Mouse (Mus musculus): Measurements from ENCODE around the gene Adgrd1. TPM values are rescaled to one million over a fixed set of nuclear protein-coding genes. Genes with fewer than 3 reads are reported as not detected.

The Adgrd1 gene
- polyA plus RNA-seq, 1 experiment from 2014 or later, result 2.1 TPM

GRCm38 (mm10) chr5:129182554-129182953 is 86.0 kb downstream of the Adgrd1 start:
- Histone ChIP-seq H3K9ac (replicated peaks; ENCODE audit: low read depth, low read length) (no peak overlapping the region), H3K27me3 (ENCODE audit: control insufficient read depth, insufficient read depth, low read length) (no peaks in the 10 kb centered on the region), H3K4me3 (ENCODE audit: low read depth, low read length) (no peak overlapping the region), H3K4me1 (ENCODE audit: control insufficient read depth, insufficient read depth, low read length) (no peaks in the 10 kb centered on the region), H3K36me3 (ENCODE audit: control insufficient read depth, insufficient read depth, low read length) (no peaks in the 10 kb centered on the region), H3K9me3 (ENCODE audit: control insufficient read depth, low read depth, low read length) (no peaks in the 10 kb centered on the region), H3K27ac (ENCODE audit: low read length) (no peak overlapping the region), H3K4me2 (replicated peaks; ENCODE audit: low read depth, low read length) (no peak overlapping the region)
- ATAC-seq (ENCODE audit: insufficient number of reproducible peaks, insufficient read depth, low FRiP score, low read depth), result no peak
- WGBS, result 45% methylated on average over 8 of the region's 8 CpGs

GRCm38 (mm10) chr5:129186260-129186659 is 89.7 kb downstream of the Adgrd1 start:
- 14% methylated on average over 2 of the region's 2 CpGs for WGBS

GRCm38 (mm10) chr5:129186926-129187325 is 90.4 kb downstream of the Adgrd1 start:
- no peaks in the 10 kb centered on the region for H3K4me1 ChIP-seq (ENCODE audit: control insufficient read depth, insufficient read depth, low read length)
- no peak overlapping the region for H3K9ac ChIP-seq (replicated peaks; ENCODE audit: low read depth, low read length)
- no peaks in the 10 kb centered on the region for H3K27me3 ChIP-seq (ENCODE audit: control insufficient read depth, insufficient read depth, low read length)
- WGBS, result 70% methylated on average over 7 of the region's 7 CpGs
- no peaks in the 10 kb centered on the region for H3K36me3 ChIP-seq (ENCODE audit: control insufficient read depth, insufficient read depth, low read length)
- ATAC-seq (ENCODE audit: insufficient number of reproducible peaks, insufficient read depth, low FRiP score, low read depth), result no peak
- no peak overlapping the region for H3K4me2 ChIP-seq (replicated peaks; ENCODE audit: low read depth, low read length)
- H3K9me3 ChIP-seq (ENCODE audit: control insufficient read depth, low read depth, low read length), result no peaks in the 10 kb centered on the region
- no peak overlapping the region for H3K27ac ChIP-seq (ENCODE audit: low read length)
- H3K4me3 ChIP-seq (ENCODE audit: low read depth, low read length), result no peak overlapping the region

More at GRCm38 (mm10) chr5:129186260-129186659, 89.7 kb downstream of the Adgrd1 start:
- no peaks in the 10 kb centered on the region for H3K4me1 ChIP-seq (ENCODE audit: control insufficient read depth, insufficient read depth, low read length)
- H3K4me2 ChIP-seq (replicated peaks; ENCODE audit: low read depth, low read length), result no peak overlapping the region
- H3K36me3 ChIP-seq (ENCODE audit: control insufficient read depth, insufficient read depth, low read length), result no peaks in the 10 kb centered on the region
- no peaks in the 10 kb centered on the region for H3K27me3 ChIP-seq (ENCODE audit: control insufficient read depth, insufficient read depth, low read length)
- no peak overlapping the region for H3K27ac ChIP-seq (ENCODE audit: low read length)
- no peaks in the 10 kb centered on the region for H3K9me3 ChIP-seq (ENCODE audit: control insufficient read depth, low read depth, low read length)
- no peak overlapping the region for H3K9ac ChIP-seq (replicated peaks; ENCODE audit: low read depth, low read length)
- no peak for ATAC-seq (ENCODE audit: insufficient number of reproducible peaks, insufficient read depth, low FRiP score, low read depth)
- no peak overlapping the region for H3K4me3 ChIP-seq (ENCODE audit: low read depth, low read length)

GRCm38 (mm10) chr5:129189071-129189470 is 92.5 kb downstream of the Adgrd1 start:
- no peaks in the 10 kb centered on the region for H3K4me1 ChIP-seq (ENCODE audit: control insufficient read depth, insufficient read depth, low read length)
- H3K27me3 ChIP-seq (ENCODE audit: control insufficient read depth, insufficient read depth, low read length), result no peaks in the 10 kb centered on the region
- WGBS, result 64% methylated on average over 6 of the region's 6 CpGs
- H3K9me3 ChIP-seq (ENCODE audit: control insufficient read depth, low read depth, low read length), result no peaks in the 10 kb centered on the region
- H3K4me3 ChIP-seq (ENCODE audit: low read depth, low read length), result no peak overlapping the region
- no peak overlapping the region for H3K9ac ChIP-seq (replicated peaks; ENCODE audit: low read depth, low read length)
- H3K27ac ChIP-seq (ENCODE audit: low read length), result no peak overlapping the region
- H3K36me3 ChIP-seq (ENCODE audit: control insufficient read depth, insufficient read depth, low read length), result no peaks in the 10 kb centered on the region
- ATAC-seq (ENCODE audit: insufficient number of reproducible peaks, insufficient read depth, low FRiP score, low read depth), result no peak
- H3K4me2 ChIP-seq (replicated peaks; ENCODE audit: low read depth, low read length), result no peak overlapping the region

GRCm38 (mm10) chr5:129190077-129190476 is 93.5 kb downstream of the Adgrd1 start:
- H3K4me1 ChIP-seq (ENCODE audit: control insufficient read depth, insufficient read depth, low read length), result no peaks in the 10 kb centered on the region
- H3K27me3 ChIP-seq (ENCODE audit: control insufficient read depth, insufficient read depth, low read length), result no peaks in the 10 kb centered on the region
- H3K9me3 ChIP-seq (ENCODE audit: control insufficient read depth, low read depth, low read length), result no peaks in the 10 kb centered on the region
- 79% methylated on average over 7 of the region's 7 CpGs for WGBS
- no peak overlapping the region for H3K27ac ChIP-seq (ENCODE audit: low read length)
- ATAC-seq (ENCODE audit: insufficient number of reproducible peaks, insufficient read depth, low FRiP score, low read depth), result no peak
- H3K36me3 ChIP-seq (ENCODE audit: control insufficient read depth, insufficient read depth, low read length), result no peaks in the 10 kb centered on the region
- no peak overlapping the region for H3K4me3 ChIP-seq (ENCODE audit: low read depth, low read length)
- H3K9ac ChIP-seq (replicated peaks; ENCODE audit: low read depth, low read length), result no peak overlapping the region
- H3K4me2 ChIP-seq (replicated peaks; ENCODE audit: low read depth, low read length), result no peak overlapping the region

GRCm38 (mm10) chr5:129196501-129196900 is 100.0 kb downstream of the Adgrd1 start:
- Histone ChIP-seq H3K9ac (replicated peaks; ENCODE audit: low read depth, low read length) (no peak overlapping the region), H3K4me3 (ENCODE audit: low read depth, low read length) (no peak overlapping the region), H3K4me1 (ENCODE audit: control insufficient read depth, insufficient read depth, low read length) (no peaks in the 10 kb centered on the region), H3K36me3 (ENCODE audit: control insufficient read depth, insufficient read depth, low read length) (no peaks in the 10 kb centered on the region), H3K27me3 (ENCODE audit: control insufficient read depth, insufficient read depth, low read length) (no peaks in the 10 kb centered on the region), H3K27ac (ENCODE audit: low read length) (no peak overlapping the region), H3K9me3 (ENCODE audit: control insufficient read depth, low read depth, low read length) (no peaks in the 10 kb centered on the region), H3K4me2 (replicated peaks; ENCODE audit: low read depth, low read length) (no peak overlapping the region)
- WGBS, result 52% methylated on average over 9 of the region's 9 CpGs
- no peak for ATAC-seq (ENCODE audit: insufficient number of reproducible peaks, insufficient read depth, low FRiP score, low read depth)

GRCm38 (mm10) chr5:129196971-129197519 is 100.5 kb downstream of the Adgrd1 start:
- ATAC-seq (ENCODE audit: insufficient number of reproducible peaks, insufficient read depth, low FRiP score, low read depth), result no peak
- no peaks in the 10 kb centered on the region for H3K36me3 ChIP-seq (ENCODE audit: control insufficient read depth, insufficient read depth, low read length)
- no peak overlapping the region for H3K4me2 ChIP-seq (replicated peaks; ENCODE audit: low read depth, low read length)
- H3K4me3 ChIP-seq (ENCODE audit: low read depth, low read length), result no peak overlapping the region
- H3K9me3 ChIP-seq (ENCODE audit: control insufficient read depth, low read depth, low read length), result no peaks in the 10 kb centered on the region
- no peak overlapping the region for H3K9ac ChIP-seq (replicated peaks; ENCODE audit: low read depth, low read length)
- no peak overlapping the region for H3K27ac ChIP-seq (ENCODE audit: low read length)
- 52% methylated on average over 9 of the region's 9 CpGs for WGBS
- no peaks in the 10 kb centered on the region for H3K4me1 ChIP-seq (ENCODE audit: control insufficient read depth, insufficient read depth, low read length)
- no peaks in the 10 kb centered on the region for H3K27me3 ChIP-seq (ENCODE audit: control insufficient read depth, insufficient read depth, low read length)

GRCm38 (mm10) chr5:129200132-129200531 is 103.6 kb downstream of the Adgrd1 start:
- Histone ChIP-seq H3K4me2 (replicated peaks; ENCODE audit: low read depth, low read length) (no peak overlapping the region), H3K9me3 (ENCODE audit: control insufficient read depth, low read depth, low read length) (no peaks in the 10 kb centered on the region), H3K4me1 (ENCODE audit: control insufficient read depth, insufficient read depth, low read length) (no peaks in the 10 kb centered on the region), H3K4me3 (ENCODE audit: low read depth, low read length) (no peak overlapping the region), H3K27me3 (ENCODE audit: control insufficient read depth, insufficient read depth, low read length) (no peaks in the 10 kb centered on the region), H3K9ac (replicated peaks; ENCODE audit: low read depth, low read length) (no peak overlapping the region), H3K36me3 (ENCODE audit: control insufficient read depth, insufficient read depth, low read length) (no peaks in the 10 kb centered on the region), H3K27ac (ENCODE audit: low read length) (no peak overlapping the region)
- no peak for ATAC-seq (ENCODE audit: insufficient number of reproducible peaks, insufficient read depth, low FRiP score, low read depth)
- WGBS, result 77% methylated on average over 3 of the region's 3 CpGs

- Histone ChIP-seq H3K27me3 (ENCODE audit: control insufficient read depth, insufficient read depth, low read length) (no peaks in the 10 kb centered on the region), H3K36me3 (ENCODE audit: control insufficient read depth, insufficient read depth, low read length) (no peaks in the 10 kb centered on the region), H3K9ac (replicated peaks; ENCODE audit: low read depth, low read length) (no peak overlapping the region), H3K4me1 (ENCODE audit: control insufficient read depth, insufficient read depth, low read length) (no peaks in the 10 kb centered on the region), H3K9me3 (ENCODE audit: control insufficient read depth, low read depth, low read length) (no peaks in the 10 kb centered on the region), H3K4me2 (replicated peaks; ENCODE audit: low read depth, low read length) (no peak overlapping the region), H3K4me3 (ENCODE audit: low read depth, low read length) (no peak overlapping the region), H3K27ac (ENCODE audit: low read length) (no peak overlapping the region)
- ATAC-seq (ENCODE audit: insufficient number of reproducible peaks, insufficient read depth, low FRiP score, low read depth), result no peak
These were observed 111.7 kb downstream of the Adgrd1 start for GRCm38 (mm10) chr5:129208279-129208678.
